Mouse (Mus musculus) lung, postnatal 0 days (tissue): Measurements from ENCODE around the gene Crim1. TPM values are rescaled to one million over a fixed set of nuclear protein-coding genes. Genes with fewer than 3 reads are reported as not detected.

ENCODE experiments used
- ATAC-seq: fragments of 200-750 bp; cut with Nextera tagmentation; 2 replicates; pipeline ENCODE4 v1.8.0; 2017; ENCODE audit warnings: moderate library complexity
- DNase-seq: peaks from one replicate; pipeline ENCODE4 v3.0.0-alpha.2; 2016; ENCODE audit warnings: low spot score
- H3K27ac ChIP-seq: fragments of 300-500 bp; sonication (generic); 2 replicates; pipeline ENCODE4 v1.5.1; 2014; ENCODE audit warnings: antibody characterized with exemption, mild to moderate bottlenecking, low read length, mixed read lengths
- H3K27me3 ChIP-seq: fragments of 300-500 bp; sonication (generic); replicated peaks from 2 replicates; pipeline ENCODE4 v1.6.1; 2014; ENCODE audit warnings: low read length, mixed read lengths; ENCODE audit not compliant: insufficient read depth
- H3K36me3 ChIP-seq: fragments of 300-500 bp; sonication (generic); 2 replicates; pipeline ENCODE4 v1.6.1; 2014; ENCODE audit warnings: low read length, mixed read lengths; ENCODE audit not compliant: insufficient read depth
- H3K4me1 ChIP-seq: fragments of 300-500 bp; sonication (generic); 2 replicates; pipeline ENCODE4 v1.6.1; 2014; ENCODE audit warnings: antibody characterized with exemption, low read depth, low read length, mixed read lengths; ENCODE audit not compliant: insufficient read depth
- H3K4me2 ChIP-seq: fragments of 300-500 bp; sonication (generic); replicated peaks from 2 replicates; pipeline ENCODE4 v1.6.1; 2014; ENCODE audit warnings: low read depth, mild to moderate bottlenecking, low read length, moderate library complexity, mixed read lengths
- H3K4me3 ChIP-seq: fragments of 300-500 bp; sonication (generic); 2 replicates; pipeline ENCODE4 v1.5.1; 2014; ENCODE audit warnings: low read depth, low read length
- H3K9ac ChIP-seq: fragments of 300-500 bp; sonication (generic); replicated peaks from 2 replicates; pipeline ENCODE4 v1.6.1; 2014; ENCODE audit warnings: low read depth, mild to moderate bottlenecking
- H3K9me3 ChIP-seq: fragments of 300-500 bp; sonication (generic); 2 replicates; pipeline ENCODE4 v1.6.1; 2016; ENCODE audit warnings: low read length, mixed read lengths
- CTCF ChIP-seq: IDR thresholded peaks from 2 replicates; pipeline ENCODE4 v1.5.1; 2016; ENCODE audit warnings: antibody characterized with exemption, mild to moderate bottlenecking
- EP300 ChIP-seq: IDR thresholded peaks from 2 replicates; pipeline ENCODE4 v1.6.1; 2016; ENCODE audit warnings: antibody characterized with exemption, mild to moderate bottlenecking, control low read depth
- WGBS: fragments of 180-500 bp; shearing (Covaris S2); extraction: QIAGEN DNeasy Blood & Tissue Kit; methylation state at CpG from one replicate; pipeline ENCODE4 v1.1.7; 2014; 5-methylcytosine and 5-hydroxymethylcytosine counted together
- polyA plus RNA-seq: library from polyadenylated mRNA; unstranded; fragments of >200 nt; fragmentation: Nextera tagmentation; extraction: Ambion mirVana; gene quantifications from 2 replicates; pipeline ENCODE4 v1.2.1, GENCODE M21; 2015

The Crim1 gene
- 8.2 and 10.2 TPM in 2 replicates for polyA plus RNA-seq

GRCm38 (mm10) chr17:78199626-78200560 lies at the start of gene Crim1:
Gene Crim1, plus strand, starts transcription at chr17:78200248.
- WGBS: 0% methylated on average over 59 of the region's 90 CpGs
- no peaks in the 10 kb centered on the region for H3K36me3 ChIP-seq
- H3K27ac ChIP-seq: peak within 1 kb of the TSS; percentile 80
- peak within 1 kb of the TSS; percentile 94 for H3K4me2 ChIP-seq
- H3K9me3 ChIP-seq: no peaks in the 10 kb centered on the region
- DNase-seq (peak; percentile 80), ATAC-seq (peak; percentile 83)
- peaks cover 5% of the 10 kb centered on the region for H3K4me1 ChIP-seq
- H3K4me3 ChIP-seq: peak within 1 kb of the TSS; percentile 80
- peak within 1 kb of the TSS; percentile 43 for H3K9ac ChIP-seq
- peaks cover 24% of the 10 kb centered on the region; the same call in 1 of the 2 replicates for H3K27me3 ChIP-seq
- TF ChIP-seq EP300 (no peak), CTCF (no peak)

GRCm38 (mm10) chr17:78151479-78152282 lies 48.4 kb upstream of the Crim1 start:
- Histone ChIP-seq H3K4me1 (no peaks in the 10 kb centered on the region), H3K4me2 (no peak overlapping the region), H3K36me3 (no peaks in the 10 kb centered on the region), H3K27ac (no peak overlapping the region), H3K27me3 (no peaks in the 10 kb centered on the region), H3K4me3 (no peak overlapping the region), H3K9me3 (no peaks in the 10 kb centered on the region), H3K9ac (no peak overlapping the region)
- TF ChIP-seq EP300 (no peak), CTCF (no peak)
- DNase-seq (no peak), ATAC-seq (no peak)
- WGBS: 59% methylated on average over 13 of the region's 13 CpGs

- no peaks in the 10 kb centered on the region for H3K4me1 ChIP-seq
- H3K9me3 ChIP-seq: no peaks in the 10 kb centered on the region
- no peak overlapping the region for H3K27ac ChIP-seq
- no peak overlapping the region for H3K4me3 ChIP-seq
- H3K36me3 ChIP-seq: no peaks in the 10 kb centered on the region
- no peak overlapping the region for H3K4me2 ChIP-seq
- TF ChIP-seq EP300 (no peak), CTCF (peak; percentile 81)
- 28% methylated on average over 5 of the region's 5 CpGs for WGBS
- DNase-seq (peak; percentile 51), ATAC-seq (no peak)
- H3K9ac ChIP-seq: no peak overlapping the region
- no peaks in the 10 kb centered on the region for H3K27me3 ChIP-seq
These were observed 36.8 kb upstream of the Crim1 start for GRCm38 (mm10) chr17:78163278-78163677.

GRCm38 (mm10) chr17:78163724-78164236 lies 36.3 kb upstream of the Crim1 start:
- DNase-seq: no peak
- no peaks in the 10 kb centered on the region for H3K4me1 ChIP-seq
- H3K9me3 ChIP-seq: no peaks in the 10 kb centered on the region
- no peaks in the 10 kb centered on the region for H3K27me3 ChIP-seq
- no peak for ATAC-seq
- no peaks in the 10 kb centered on the region for H3K36me3 ChIP-seq
- no peak overlapping the region for H3K27ac ChIP-seq
- no peak overlapping the region for H3K4me2 ChIP-seq
- 72% methylated on average over 10 of the region's 10 CpGs for WGBS
- no peak overlapping the region for H3K9ac ChIP-seq
- H3K4me3 ChIP-seq: no peak overlapping the region
- TF ChIP-seq EP300 (no peak), CTCF (no peak)

- no peak for TF ChIP-seq EP300
- TF ChIP-seq CTCF: no peak
- no peak for ATAC-seq
- no peaks in the 10 kb centered on the region for H3K4me1 ChIP-seq
- DNase-seq: no peak
- no peak overlapping the region for H3K9ac ChIP-seq
- no peak overlapping the region for H3K4me3 ChIP-seq
- no peaks in the 10 kb centered on the region for H3K36me3 ChIP-seq
- H3K27ac ChIP-seq: no peak overlapping the region
- H3K9me3 ChIP-seq: no peaks in the 10 kb centered on the region
- no peak overlapping the region for H3K4me2 ChIP-seq
- no peaks in the 10 kb centered on the region for H3K27me3 ChIP-seq
These were observed 34.2 kb upstream of the Crim1 start for GRCm38 (mm10) chr17:78165855-78166254.

- Histone ChIP-seq H3K4me2 (no peak overlapping the region), H3K27ac (no peak overlapping the region), H3K9ac (no peak overlapping the region), H3K4me3 (no peak overlapping the region), H3K4me1 (no peaks in the 10 kb centered on the region), H3K36me3 (no peaks in the 10 kb centered on the region), H3K27me3 (no peaks in the 10 kb centered on the region), H3K9me3 (no peaks in the 10 kb centered on the region)
- DNase-seq (no peak), ATAC-seq (no peak)
- 66% methylated on average over 4 of the region's 4 CpGs for WGBS
- TF ChIP-seq EP300 (no peak), CTCF (no peak)
These were observed 33.5 kb upstream of the Crim1 start for GRCm38 (mm10) chr17:78166566-78166965.
